Mouse (Mus musculus): ENCODE results near the gene Ppp1r14c.

- TF ChIP-seq CTCF (IDR thresholded peaks at IDR 0.05; ENCODE audit: low read depth) (no peak), EP300 (optimal IDR thresholded peaks at IDR 0.05) (no peak)
Observed at GRCm38 (mm10) chr10:3337330-3337901, 28.4 kb upstream of the Ppp1r14c start.

Measured in stomach, postnatal 0 days (tissue).